Mouse (Mus musculus): ENCODE results near the gene Slc5a10. TPM values are rescaled to one million over a fixed set of nuclear protein-coding genes. Genes with fewer than 3 reads are reported as not detected.

Slc5a10 gene
- total and polyA plus RNA-seq, 3 experiments, result not detected

DNA sequence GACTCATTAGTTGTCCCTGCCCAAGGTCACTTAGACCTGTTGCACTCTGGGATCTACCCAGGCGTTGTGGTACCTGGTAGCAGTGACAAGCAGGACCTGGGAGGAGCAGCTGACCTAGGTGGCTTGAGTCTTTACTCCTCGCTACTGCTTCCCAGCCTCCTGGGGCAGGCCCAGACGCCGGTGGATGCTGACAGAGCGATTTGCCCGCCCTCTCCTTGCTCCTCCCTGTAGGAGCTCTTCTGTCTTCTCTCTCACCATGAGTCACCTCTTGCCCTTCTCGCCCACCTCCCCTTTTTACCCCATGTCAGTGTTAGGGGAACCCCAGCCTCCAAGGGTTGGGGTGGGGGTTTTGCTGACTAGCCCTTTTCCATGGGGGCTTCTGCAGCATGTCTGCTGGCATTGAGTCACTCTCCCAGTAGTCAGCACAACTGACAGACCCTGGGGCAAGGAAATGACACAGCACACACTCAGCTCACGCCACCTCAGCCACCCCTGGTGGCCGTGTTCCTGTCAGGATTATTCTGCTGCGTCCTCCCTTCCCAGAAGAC lies 33.6 kb downstream of the Slc5a10 start:
- H3K4me1 ChIP-seq (ENCODE audit: insufficient read depth, low read depth, low read length), result peaks cover 12% of the 10 kb centered on the region
- H3K36me3 ChIP-seq (replicated peaks), result no peaks in the 10 kb centered on the region
- peaks cover 26% of the 10 kb centered on the region for H3K27me3 ChIP-seq (ENCODE audit: insufficient read depth, low read length)
- no peak for ATAC-seq (ENCODE audit: extremely low read depth, insufficient number of reproducible peaks, low FRiP score, poor library complexity, severe bottlenecking)
- no peak for TF ChIP-seq TAL1 (conservative IDR thresholded peaks at IDR 0.05; ENCODE audit: low read depth, low read length)
- no peak for TF ChIP-seq GATA2 (IDR thresholded peaks at IDR 0.05; ENCODE audit: borderline replicate concordance, low read depth, low read length)
- no peak for TF ChIP-seq CTCF (IDR thresholded peaks at IDR 0.05; ENCODE audit: low read depth, low read length)
- TF ChIP-seq GATA1 (IDR thresholded peaks at IDR 0.05; ENCODE audit: borderline replicate concordance, low read length), result no peak
- TF ChIP-seq POLR2AphosphoS5 (IDR thresholded peaks at IDR 0.05; ENCODE audit: insufficient replicate concordance, low read depth, low read length), result no peak
- H3K4me3 ChIP-seq (ENCODE audit: low read depth, low read length), result no peak overlapping the region
- DNase-seq (ENCODE audit: low spot score), result no peak
- no peaks in the 10 kb centered on the region for H3K9me3 ChIP-seq (replicated peaks)

DNA sequence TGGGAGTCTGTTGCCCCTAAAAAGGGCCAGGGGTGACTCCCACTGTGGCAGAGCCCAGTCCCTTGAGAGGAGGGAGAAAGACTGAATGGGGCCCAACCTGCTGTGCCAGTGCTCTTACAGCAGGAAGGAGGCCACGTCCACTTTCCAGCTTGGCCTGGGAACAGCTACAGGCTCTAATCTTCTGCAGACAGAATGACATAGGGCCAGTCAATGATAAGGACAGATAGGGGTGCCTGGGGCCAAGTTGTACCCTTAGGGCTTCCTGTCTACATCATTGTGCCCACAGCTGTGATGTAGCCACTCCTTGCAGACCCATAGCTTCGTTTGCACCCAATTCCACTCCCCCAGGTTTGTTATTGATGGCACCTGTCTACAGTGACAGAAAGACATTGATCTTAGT lies 34.5 kb downstream of the Slc5a10 start:
- peaks cover 12% of the 10 kb centered on the region for H3K4me1 ChIP-seq (ENCODE audit: insufficient read depth, low read depth, low read length)
- DNase-seq (ENCODE audit: low spot score), result no peak
- no peak; the same call in 1 of the 2 replicates for ATAC-seq (ENCODE audit: extremely low read depth, insufficient number of reproducible peaks, low FRiP score, poor library complexity, severe bottlenecking)

GRCm38 (mm10) chr11:61685119-61685725 lies 35.4 kb downstream of the Slc5a10 start:
- Histone ChIP-seq H3K4me3 (ENCODE audit: low read depth, low read length) (no peak overlapping the region), H3K9me3 (replicated peaks) (no peaks in the 10 kb centered on the region), H3K4me1 (ENCODE audit: insufficient read depth, low read depth, low read length) (peaks cover 12% of the 10 kb centered on the region), H3K27me3 (ENCODE audit: insufficient read depth, low read length) (peaks cover 23% of the 10 kb centered on the region), H3K36me3 (replicated peaks) (no peaks in the 10 kb centered on the region)
- ATAC-seq (ENCODE audit: extremely low read depth, insufficient number of reproducible peaks, low FRiP score, poor library complexity, severe bottlenecking) (no peak), DNase-seq (ENCODE audit: low spot score) (no peak)
- TF ChIP-seq POLR2AphosphoS5 (IDR thresholded peaks at IDR 0.05; ENCODE audit: insufficient replicate concordance, low read depth, low read length), result no peak
- no peak for TF ChIP-seq CTCF (IDR thresholded peaks at IDR 0.05; ENCODE audit: low read depth, low read length)
- no peak for TF ChIP-seq GATA1 (IDR thresholded peaks at IDR 0.05; ENCODE audit: borderline replicate concordance, low read length)
- no peak for TF ChIP-seq TAL1 (conservative IDR thresholded peaks at IDR 0.05; ENCODE audit: low read depth, low read length)
- TF ChIP-seq GATA2 (IDR thresholded peaks at IDR 0.05; ENCODE audit: borderline replicate concordance, low read depth, low read length), result no peak

More for the DNA sequence above, 34.5 kb downstream of the Slc5a10 start:
- Histone ChIP-seq H3K4me3 (ENCODE audit: low read depth, low read length) (no peak overlapping the region), H3K27me3 (ENCODE audit: insufficient read depth, low read length) (peaks cover 23% of the 10 kb centered on the region), H3K36me3 (replicated peaks) (no peaks in the 10 kb centered on the region), H3K9me3 (replicated peaks) (no peaks in the 10 kb centered on the region)
- no peak for TF ChIP-seq GATA2 (IDR thresholded peaks at IDR 0.05; ENCODE audit: borderline replicate concordance, low read depth, low read length)
- no peak for TF ChIP-seq GATA1 (IDR thresholded peaks at IDR 0.05; ENCODE audit: borderline replicate concordance, low read length)
- TF ChIP-seq TAL1 (conservative IDR thresholded peaks at IDR 0.05; ENCODE audit: low read depth, low read length), result no peak
- TF ChIP-seq POLR2AphosphoS5 (IDR thresholded peaks at IDR 0.05; ENCODE audit: insufficient replicate concordance, low read depth, low read length), result no peak
- TF ChIP-seq CTCF (IDR thresholded peaks at IDR 0.05; ENCODE audit: low read depth, low read length), result no peak

GRCm38 (mm10) chr11:61683907-61684731 lies 36.5 kb downstream of the Slc5a10 start, which contains the start of gene Fam83g:
Gene Fam83g (plus strand): TSS chr11:61684091.
- no peak for ATAC-seq (ENCODE audit: extremely low read depth, insufficient number of reproducible peaks, low FRiP score, poor library complexity, severe bottlenecking)
- H3K4me3 ChIP-seq (ENCODE audit: low read depth, low read length), result no peak within 1 kb of the TSS; the same call in 1 of the 2 replicates
- no peaks in the 10 kb centered on the region for H3K9me3 ChIP-seq (replicated peaks)
- TF ChIP-seq CTCF (IDR thresholded peaks at IDR 0.05; ENCODE audit: low read depth, low read length), result no peak
- no peak for DNase-seq (ENCODE audit: low spot score)
- peaks cover 12% of the 10 kb centered on the region for H3K4me1 ChIP-seq (ENCODE audit: insufficient read depth, low read depth, low read length)
- peaks cover 23% of the 10 kb centered on the region for H3K27me3 ChIP-seq (ENCODE audit: insufficient read depth, low read length)
- no peaks in the 10 kb centered on the region for H3K36me3 ChIP-seq (replicated peaks)

DNA sequence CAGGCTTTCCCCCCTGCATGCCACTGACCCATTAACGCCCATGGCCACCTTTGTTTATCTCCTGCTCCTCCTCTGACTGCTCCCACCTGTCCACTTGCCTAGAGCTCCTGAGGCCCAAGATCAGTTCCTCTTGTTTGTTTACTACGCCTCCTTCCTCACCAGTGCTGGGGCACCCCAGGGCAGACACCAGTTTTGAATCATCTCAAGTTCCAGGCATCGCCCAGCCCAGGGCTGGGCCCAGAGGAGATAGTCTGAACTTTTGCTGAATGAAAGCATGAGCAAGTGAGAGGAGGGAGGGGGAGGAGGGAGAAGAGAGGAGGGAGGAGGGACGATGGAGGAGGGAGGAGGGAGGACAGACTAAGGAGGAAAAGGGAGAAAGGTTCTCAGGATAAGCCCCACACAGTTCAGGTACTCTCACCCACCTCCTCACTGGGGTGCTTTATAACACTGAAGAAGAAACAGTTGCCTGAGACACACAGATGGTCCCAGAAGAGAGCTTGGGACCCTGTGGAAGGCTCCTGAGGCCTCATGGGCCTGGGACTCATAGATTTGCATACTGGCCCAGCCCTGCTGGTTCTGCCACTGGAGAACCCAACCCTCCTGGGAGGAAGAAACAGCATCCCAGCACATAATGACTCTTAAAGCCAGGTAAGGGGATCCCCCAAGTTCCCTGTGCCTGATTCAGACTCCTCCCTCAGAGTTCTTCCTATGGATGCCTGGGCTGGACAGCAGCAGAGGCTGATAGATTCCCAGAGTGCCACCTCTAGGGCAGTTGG lies 41.3 kb downstream of the Slc5a10 start:
- ATAC-seq (ENCODE audit: extremely low read depth, insufficient number of reproducible peaks, low FRiP score, poor library complexity, severe bottlenecking) (no peak), DNase-seq (ENCODE audit: low spot score) (no peak)
- Histone ChIP-seq H3K36me3 (replicated peaks) (no peaks in the 10 kb centered on the region), H3K4me1 (ENCODE audit: insufficient read depth, low read depth, low read length) (peaks cover 10% of the 10 kb centered on the region; the same call in 1 of the 2 replicates), H3K4me3 (ENCODE audit: low read depth, low read length) (no peak overlapping the region), H3K27me3 (ENCODE audit: insufficient read depth, low read length) (peaks cover 16% of the 10 kb centered on the region; the same call in 1 of the 2 replicates), H3K9me3 (replicated peaks) (no peaks in the 10 kb centered on the region)
- no peak for TF ChIP-seq GATA2 (IDR thresholded peaks at IDR 0.05; ENCODE audit: borderline replicate concordance, low read depth, low read length)
- no peak for TF ChIP-seq GATA1 (IDR thresholded peaks at IDR 0.05; ENCODE audit: borderline replicate concordance, low read length)
- no peak for TF ChIP-seq POLR2AphosphoS5 (IDR thresholded peaks at IDR 0.05; ENCODE audit: insufficient replicate concordance, low read depth, low read length)
- no peak for TF ChIP-seq TAL1 (conservative IDR thresholded peaks at IDR 0.05; ENCODE audit: low read depth, low read length)
- TF ChIP-seq CTCF (IDR thresholded peaks at IDR 0.05; ENCODE audit: low read depth, low read length), result no peak

Data from G1E (cell line).